Mouse (Mus musculus) left cerebral cortex, adult 8-10 months (tissue): ENCODE data around the gene 1700034I23Rik. TPM values are rescaled to one million over a fixed set of nuclear protein-coding genes. Genes with fewer than 3 reads are reported as not detected.
"Not testable (repeated sequence)": the region's sequence is repeated elsewhere in the genome, so short reads cannot be mapped to it uniquely, and the experiment has no call there.

Experiments used
- DNase-seq, 2 experiments: peaks; one replicate each; pipeline ENCODE4 v3.0.0; 2022; ENCODE audit warnings: low spot score in 2 of 2
- total RNA-seq, 4 experiments: library from RNA; stranded (reverse); gene quantifications; 2 replicates each; pipeline ENCODE4 v1.2.4; 2022

Gene 1700034I23Rik
- total RNA-seq, result under 1 TPM in 2 of 4 experiments, not detected in 2; 0.15 to 0.41 TPM

GRCm38 (mm10) chr3:40902443-40902842 lies at the start of gene 1700034I23Rik:
Gene 1700034I23Rik, minus strand, starts transcription at chr3:40902543.
- not testable (repeated sequence) for DNase-seq

- no peak for DNase-seq
These were observed 49.0 kb upstream of the 1700034I23Rik start for GRCm38 (mm10) chr3:40951365-40951764.

- DNase-seq, result peak; percentile 19 to 28
These were observed 48.4 kb upstream of the 1700034I23Rik start for GRCm38 (mm10) chr3:40950601-40951201.

- DNase-seq, result peak in 1 of 2 experiments; percentile 32
These were observed 47.7 kb upstream of the 1700034I23Rik start for GRCm38 (mm10) chr3:40949903-40950600.

GRCm38 (mm10) chr3:40949170-40949902 lies 47.0 kb upstream of the 1700034I23Rik start, which contains the start of gene Larp1b:
Gene Larp1b, plus strand, starts transcription at chr3:40949828.
- peak; percentile 94 to 99 for DNase-seq

GRCm38 (mm10) chr3:40939019-40939418 lies 36.7 kb upstream of the 1700034I23Rik start:
- DNase-seq, result no peak

GRCm38 (mm10) chr3:40938592-40938991 lies 36.2 kb upstream of the 1700034I23Rik start:
- DNase-seq, result no peak

- DNase-seq, result no peak
These were observed 35.8 kb upstream of the 1700034I23Rik start for GRCm38 (mm10) chr3:40938189-40938588.

- peak in 1 of 2 experiments; percentile 19 for DNase-seq
These were observed 8.0 kb downstream of the 1700034I23Rik start for GRCm38 (mm10) chr3:40894336-40894735.

GRCm38 (mm10) chr3:40893816-40894258 lies 8.5 kb downstream of the 1700034I23Rik start:
- DNase-seq, result peak; percentile 97 to 99

GRCm38 (mm10) chr3:40853123-40853738 lies 49.1 kb downstream of the 1700034I23Rik start:
- not testable (repeated sequence) for DNase-seq

Other genes starting within 250 kb of the 1700034I23Rik start
- gene Slc25a31, start 193.7 kb downstream of the 1700034I23Rik start, total RNA-seq, result under 1 TPM in 3 of 4 experiments, not detected in 1; 0.30 to 0.34 (median 0.33) TPM
- 100 to 1,000 TPM; 146 to 158 (median 154) TPM for gene Hspa4l, start 158.0 kb downstream of the 1700034I23Rik start, total RNA-seq
- 1 to 10 TPM; 3.6 to 6.4 (median 5.1) TPM for gene Plk4, start 102.5 kb downstream of the 1700034I23Rik start, total RNA-seq
- gene Mfsd8, start 55.7 kb downstream of the 1700034I23Rik start, total RNA-seq, result 10 to 100 TPM; 15.3 to 19.8 (median 16.7) TPM
- gene Abhd18, start 55.6 kb downstream of the 1700034I23Rik start, total RNA-seq, result 10 to 100 TPM; 12.4 to 15.1 (median 13.3) TPM
- gene Larp1b, start 47.3 kb upstream of the 1700034I23Rik start, total RNA-seq, result 10 to 100 TPM; 19.7 to 23.1 (median 22.4) TPM
- 10 to 100 TPM; 60.0 to 65.1 (median 61.4) TPM for gene Pgrmc2, start 180.5 kb upstream of the 1700034I23Rik start, total RNA-seq